Mouse (Mus musculus) E14TG2a.4 (cell line): Measurements from ENCODE around the gene Wdr49.

Source experiments
- CTCF ChIP-seq: conservative IDR thresholded peaks from 2 replicates; pipeline ENCODE4 v1.5.1; 2014; ENCODE audit warnings: low read length
- NANOG ChIP-seq: IDR thresholded peaks from 2 replicates; pipeline ENCODE4 v1.6.1; 2014; ENCODE audit warnings: borderline replicate concordance, low read length, mixed read lengths

- TF ChIP-seq CTCF (no peak), NANOG (no peak)
Measured at GRCm38 (mm10) chr3:75308228-75308627, 173.7 kb downstream of the Wdr49 start.
